Mouse (Mus musculus) ES-Bruce4 (cell line): Measurements from ENCODE around the gene Pomt1. TPM values are rescaled to one million over a fixed set of nuclear protein-coding genes. Genes with fewer than 3 reads are reported as not detected.

Experiments used
- H3K27ac ChIP-seq: 2 replicates; pipeline ENCODE4 v1.5.1; 2012; ENCODE audit warnings: low read length, inconsistent platforms; ENCODE audit not compliant: insufficient read depth
- H3K27me3 ChIP-seq: 2 replicates; pipeline ENCODE4 v1.6.1; 2012; ENCODE audit warnings: mild to moderate bottlenecking, low read length, inconsistent platforms; ENCODE audit not compliant: control insufficient read depth, poor library complexity, insufficient read depth, severe bottlenecking
- H3K36me3 ChIP-seq: 2 replicates; pipeline ENCODE4 v1.6.1; 2012; ENCODE audit warnings: inconsistent platforms, mild to moderate bottlenecking, low read length, moderate library complexity; ENCODE audit not compliant: control insufficient read depth, poor library complexity, insufficient read depth, severe bottlenecking
- H3K4me1 ChIP-seq: one replicate; pipeline ENCODE4 v1.8.1; 2011; ENCODE audit warnings: low read length; ENCODE audit not compliant: control insufficient read depth, insufficient read depth
- H3K4me3 ChIP-seq: 2 replicates; pipeline ENCODE4 v1.5.1; 2011; ENCODE audit warnings: low read depth, mild to moderate bottlenecking, low read length
- H3K9ac ChIP-seq: 2 replicates; pipeline ENCODE4 v1.6.1; 2012; ENCODE audit warnings: low read depth, mild to moderate bottlenecking, inconsistent platforms; ENCODE audit not compliant: poor library complexity, severe bottlenecking
- H3K9me3 ChIP-seq: replicated peaks from 2 replicates; pipeline ENCODE4 v1.6.1; 2012; ENCODE audit warnings: mild to moderate bottlenecking, low read length, inconsistent platforms; ENCODE audit not compliant: control insufficient read depth, poor library complexity, insufficient read depth, severe bottlenecking
- CTCF ChIP-seq: IDR thresholded peaks from one replicate; pipeline ENCODE4 v1.8.1; 2011; ENCODE audit warnings: low read depth, low read length
- EP300 ChIP-seq: IDR thresholded peaks from 2 replicates; pipeline ENCODE4 v1.6.1; 2011; ENCODE audit warnings: low read depth, low read length; ENCODE audit not compliant: insufficient read depth
- POLR2A ChIP-seq: IDR thresholded peaks from one replicate; pipeline ENCODE4 v1.8.1; 2011; ENCODE audit warnings: low read length; ENCODE audit not compliant: insufficient read depth
- polyA plus RNA-seq: library from polyadenylated mRNA; stranded (reverse); fragments of >200 nt; gene quantifications from 2 replicates; pipeline ENCODE4 v1.2.4, GENCODE M21; 2011; ENCODE audit warnings: low read depth; ENCODE audit not compliant: missing spikeins, insufficient read depth, insufficient read length

Gene Pomt1
- polyA plus RNA-seq, 1 experiment: 30.6 TPM

GRCm38 (mm10) chr2:32191872-32192507, 44.4 kb upstream of the Pomt1 start:
- Histone ChIP-seq H3K9me3 (no peaks in the 10 kb centered on the region), H3K27me3 (no peaks in the 10 kb centered on the region), H3K36me3 (peaks cover 45% of the 10 kb centered on the region), H3K27ac (peak overlapping the region; percentile 49; the same call in 1 of the 2 replicates), H3K4me3 (no peak overlapping the region), H3K4me1 (peaks cover 3% of the 10 kb centered on the region), H3K9ac (no peak overlapping the region)
- TF ChIP-seq CTCF: peak; percentile 77
- TF ChIP-seq POLR2A: no peak

- H3K9ac ChIP-seq: no peak overlapping the region
- no peaks in the 10 kb centered on the region for H3K9me3 ChIP-seq
- no peak for TF ChIP-seq EP300
- no peak for TF ChIP-seq CTCF
- TF ChIP-seq POLR2A: no peak
- H3K27ac ChIP-seq: no peak overlapping the region
- peaks cover 3% of the 10 kb centered on the region for H3K4me1 ChIP-seq
- H3K36me3 ChIP-seq: peaks cover 70% of the 10 kb centered on the region
- no peak overlapping the region for H3K4me3 ChIP-seq
- H3K27me3 ChIP-seq: no peaks in the 10 kb centered on the region
Measured at GRCm38 (mm10) chr2:32198977-32199376, 37.4 kb upstream of the Pomt1 start.

- TF ChIP-seq POLR2A: no peak
- no peak for TF ChIP-seq EP300
- TF ChIP-seq CTCF: no peak
- no peak overlapping the region for H3K4me3 ChIP-seq
Measured at GRCm38 (mm10) chr2:32200033-32200432, 36.4 kb upstream of the Pomt1 start.

GRCm38 (mm10) chr2:32200712-32201111, 35.7 kb upstream of the Pomt1 start:
- H3K27me3 ChIP-seq: no peaks in the 10 kb centered on the region
- no peak overlapping the region for H3K27ac ChIP-seq
- no peaks in the 10 kb centered on the region for H3K9me3 ChIP-seq
- H3K4me1 ChIP-seq: no peaks in the 10 kb centered on the region
- no peak overlapping the region for H3K9ac ChIP-seq
- no peak overlapping the region for H3K4me3 ChIP-seq
- peaks cover 67% of the 10 kb centered on the region for H3K36me3 ChIP-seq
- no peak for TF ChIP-seq EP300

More at GRCm38 (mm10) chr2:32200033-32200432, 36.4 kb upstream of the Pomt1 start:
- Histone ChIP-seq H3K9ac (no peak overlapping the region), H3K27ac (no peak overlapping the region), H3K27me3 (no peaks in the 10 kb centered on the region), H3K9me3 (no peaks in the 10 kb centered on the region), H3K36me3 (peaks cover 67% of the 10 kb centered on the region), H3K4me1 (no peaks in the 10 kb centered on the region)

GRCm38 (mm10) chr2:32201527-32201926, 34.9 kb upstream of the Pomt1 start:
- Histone ChIP-seq H3K9me3 (no peaks in the 10 kb centered on the region), H3K4me1 (no peaks in the 10 kb centered on the region), H3K4me3 (no peak overlapping the region), H3K27ac (no peak overlapping the region), H3K9ac (no peak overlapping the region), H3K27me3 (no peaks in the 10 kb centered on the region), H3K36me3 (peaks cover 66% of the 10 kb centered on the region)
- TF ChIP-seq EP300 (no peak), CTCF (no peak), POLR2A (no peak)

GRCm38 (mm10) chr2:32203853-32204252, 32.5 kb upstream of the Pomt1 start:
- Histone ChIP-seq H3K27ac (no peak overlapping the region), H3K27me3 (no peaks in the 10 kb centered on the region)
- no peak for TF ChIP-seq POLR2A
- TF ChIP-seq EP300: no peak
- no peak for TF ChIP-seq CTCF

More at GRCm38 (mm10) chr2:32203853-32204252, 32.5 kb upstream of the Pomt1 start:
- Histone ChIP-seq H3K9ac (no peak overlapping the region), H3K4me1 (no peaks in the 10 kb centered on the region), H3K9me3 (no peaks in the 10 kb centered on the region), H3K4me3 (no peak overlapping the region), H3K36me3 (peaks cover 75% of the 10 kb centered on the region)
